Mouse (Mus musculus) NIH3T3 (cell line): Measurements from ENCODE around the gene Angptl8.
A peak's percentile ranks its signal among the peaks of the same experiment; 100 is the strongest.

Experiments
- DNase-seq: peaks from one replicate; pipeline ENCODE4 v3.0.0-alpha.2; 2012; ENCODE audit warnings: low read depth

The Angptl8 gene

GRCm38 (mm10) chr9:21816716-21817305 lies 18.5 kb upstream of the Angptl8 start:
- DNase-seq, result no peak

- peak; percentile 24 for DNase-seq
These were observed 17.2 kb upstream of the Angptl8 start for GRCm38 (mm10) chr9:21818125-21818524.

- DNase-seq, result no peak
These were observed 16.7 kb upstream of the Angptl8 start for GRCm38 (mm10) chr9:21818561-21818960.

GRCm38 (mm10) chr9:21819181-21819729 lies 16.1 kb upstream of the Angptl8 start:
- DNase-seq, result no peak

- no peak for DNase-seq
These were observed 15.1 kb upstream of the Angptl8 start for GRCm38 (mm10) chr9:21820183-21820582.

- DNase-seq, result no peak
These were observed 12.6 kb upstream of the Angptl8 start for GRCm38 (mm10) chr9:21822686-21823085.

- DNase-seq, result no peak
These were observed 11.4 kb upstream of the Angptl8 start for GRCm38 (mm10) chr9:21823957-21824356.

GRCm38 (mm10) chr9:21824366-21824765 lies 10.9 kb upstream of the Angptl8 start:
- no peak for DNase-seq

GRCm38 (mm10) chr9:21829834-21830460 lies 5.4 kb upstream of the Angptl8 start:
- DNase-seq, result no peak

- DNase-seq, result no peak
These were observed 4.9 kb upstream of the Angptl8 start for GRCm38 (mm10) chr9:21830461-21830850.

- DNase-seq, result no peak
These were observed 4.4 kb upstream of the Angptl8 start for GRCm38 (mm10) chr9:21830936-21831335.

- DNase-seq, result peak; percentile 20
These were observed 3.6 kb upstream of the Angptl8 start for GRCm38 (mm10) chr9:21831558-21832240.

GRCm38 (mm10) chr9:21837690-21838089 lies 2.4 kb downstream of the Angptl8 start:
- DNase-seq, result no peak

GRCm38 (mm10) chr9:21840115-21840787 lies 4.9 kb downstream of the Angptl8 start:
- DNase-seq, result peak; percentile 76

- DNase-seq, result no peak
These were observed 6.0 kb downstream of the Angptl8 start for GRCm38 (mm10) chr9:21841340-21841739.

- no peak for DNase-seq
These were observed 7.1 kb downstream of the Angptl8 start for GRCm38 (mm10) chr9:21842391-21842790.

GRCm38 (mm10) chr9:21843086-21843485 lies 7.8 kb downstream of the Angptl8 start:
- DNase-seq, result no peak

- DNase-seq, result no peak
These were observed 10.2 kb downstream of the Angptl8 start for GRCm38 (mm10) chr9:21845381-21846080.

GRCm38 (mm10) chr9:21846755-21847341 lies 11.5 kb downstream of the Angptl8 start:
- DNase-seq, result no peak

GRCm38 (mm10) chr9:21847425-21847824 lies 12.1 kb downstream of the Angptl8 start:
- no peak for DNase-seq

GRCm38 (mm10) chr9:21847926-21848325 lies 12.6 kb downstream of the Angptl8 start:
- no peak for DNase-seq
